Mouse (Mus musculus) embryonic fibroblast, embryonic 13.5 days (primary cell): ENCODE measurements at regions not wholly inside any gene's neighbourhood (a gene's known extent, or its start where the extent isn't known, plus 50 kb on each side); places are given as distances from the start of the nearest gene placed in this dataset.

Experiments
- CTCF ChIP-seq: IDR thresholded peaks from 2 replicates; pipeline ENCODE4 v1.5.1; 2011; ENCODE audit warnings: mild to moderate bottlenecking, control low read depth, low read length, moderate library complexity, borderline replicate concordance; ENCODE audit not compliant: insufficient read depth
- POLR2A ChIP-seq: IDR thresholded peaks from 2 replicates; pipeline ENCODE4 v1.6.1; 2011; ENCODE audit warnings: low read depth, mild to moderate bottlenecking, control low read depth, low read length, moderate library complexity

DNA sequence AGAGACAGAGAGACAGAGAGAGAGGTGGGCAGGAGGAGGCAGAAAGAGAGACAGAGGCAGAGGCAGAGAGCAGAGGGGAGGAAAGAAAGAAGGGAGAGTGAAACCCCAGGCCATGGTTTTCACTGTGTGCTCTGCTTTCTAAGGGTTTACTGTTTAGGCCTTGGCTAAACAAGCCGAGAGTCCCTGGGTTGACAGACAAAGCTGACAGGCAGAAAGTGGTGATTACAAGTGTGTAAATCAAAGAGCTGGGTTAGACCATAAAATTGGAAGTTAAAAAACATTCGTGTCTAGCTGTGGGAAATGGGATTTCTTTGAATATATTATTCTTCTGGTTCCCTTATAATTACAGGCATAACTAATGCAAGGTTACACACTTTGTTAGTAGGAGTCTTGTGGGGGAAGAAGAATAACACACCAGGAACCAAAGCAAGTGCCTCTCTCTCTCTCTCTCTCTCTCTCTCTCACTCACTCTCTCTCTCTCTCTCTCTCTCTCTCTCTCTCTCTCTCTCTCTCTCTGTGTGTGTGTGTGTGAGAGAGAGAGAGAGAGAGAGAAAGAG lies 556.0 kb downstream of the Grin2a start:
- TF ChIP-seq CTCF: no peak
- no peak for TF ChIP-seq POLR2A
